Mouse (Mus musculus): ENCODE measurements around the gene Akap10.

DNA sequence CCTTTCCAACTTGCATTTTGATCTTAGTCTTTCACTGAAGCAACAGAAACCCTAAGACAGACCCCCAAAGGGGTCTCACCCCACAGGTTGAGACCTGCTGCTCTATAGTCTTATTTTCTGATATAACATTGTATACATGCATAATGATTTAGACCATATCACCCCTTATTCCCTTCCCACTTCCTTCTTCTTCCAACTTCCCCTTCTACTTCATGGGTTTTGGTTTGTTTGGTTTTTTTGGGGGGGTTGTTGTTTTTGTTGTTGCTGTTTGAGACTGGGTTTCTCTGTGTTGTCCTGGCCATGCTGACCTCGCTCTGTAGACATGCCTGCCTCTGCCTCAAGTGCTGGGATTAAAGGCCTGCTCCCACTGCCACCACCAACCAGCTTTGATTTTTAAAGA is 90.9 kb downstream of the Akap10 start:
- no peak for TF ChIP-seq TAL1 (IDR thresholded peaks at IDR 0.05; ENCODE audit: low read length)
- TF ChIP-seq GATA1 (IDR thresholded peaks at IDR 0.05; ENCODE audit: low read length) = no peak
